Mouse (Mus musculus) heart, postnatal 0 days (tissue): ENCODE data around the gene Lage3. TPM values are rescaled to one million over a fixed set of nuclear protein-coding genes. Genes with fewer than 3 reads are reported as not detected.

Source experiments
- ATAC-seq: fragments of 200-750 bp; cut with Nextera tagmentation; 2 replicates; pipeline ENCODE4 v1.8.0; 2017; ENCODE audit warnings: low read depth, moderate number of reproducible peaks, moderate library complexity; ENCODE audit not compliant: insufficient read depth
- DNase-seq: peaks from one replicate; pipeline ENCODE4 v3.0.0-alpha.2; 2016; ENCODE audit warnings: low spot score
- H3K27ac ChIP-seq: fragments of 300-500 bp; sonication (generic); 2 replicates; pipeline ENCODE4 v1.5.1; 2014; ENCODE audit warnings: low read depth, mild to moderate bottlenecking
- H3K27me3 ChIP-seq: fragments of 300-500 bp; sonication (generic); 2 replicates; pipeline ENCODE4 v1.6.1; 2014; ENCODE audit warnings: low read length, mixed read lengths; ENCODE audit not compliant: control insufficient read depth, insufficient read depth
- H3K36me3 ChIP-seq: fragments of 300-500 bp; sonication (generic); replicated peaks from 2 replicates; pipeline ENCODE4 v1.6.1; 2014; ENCODE audit warnings: low read length, mixed read lengths; ENCODE audit not compliant: control insufficient read depth, insufficient read depth
- H3K4me1 ChIP-seq: fragments of 300-500 bp; sonication (generic); 2 replicates; pipeline ENCODE4 v1.6.1; 2014; ENCODE audit warnings: antibody characterized with exemption; ENCODE audit not compliant: control insufficient read depth, insufficient read depth
- H3K4me2 ChIP-seq: fragments of 300-500 bp; sonication (generic); 2 replicates; pipeline ENCODE4 v1.6.1; 2014; ENCODE audit warnings: low read depth, mild to moderate bottlenecking, low read length, moderate library complexity
- H3K4me3 ChIP-seq: fragments of 300-500 bp; sonication (generic); 2 replicates; pipeline ENCODE4 v1.5.1; 2014; ENCODE audit warnings: low read depth, low read length
- H3K9ac ChIP-seq: fragments of 300-500 bp; sonication (generic); replicated peaks from 2 replicates; pipeline ENCODE4 v1.6.1; 2014; ENCODE audit warnings: low read depth, low read length, mixed read lengths
- H3K9me3 ChIP-seq: fragments of 300-500 bp; sonication (generic); replicated peaks from 2 replicates; pipeline ENCODE4 v1.6.1; 2016; ENCODE audit warnings: low read length; ENCODE audit not compliant: control insufficient read depth
- CTCF ChIP-seq: IDR thresholded peaks from 2 replicates; pipeline ENCODE4 v1.5.1; 2016; ENCODE audit warnings: antibody characterized with exemption, control low read depth, low read depth
- EP300 ChIP-seq: IDR thresholded peaks from 2 replicates; pipeline ENCODE4 v1.6.1; 2016; ENCODE audit warnings: antibody characterized with exemption, low read depth
- WGBS: fragments of 180-500 bp; shearing (Covaris S2); extraction: QIAGEN DNeasy Blood & Tissue Kit; methylation state at CpG from one replicate; pipeline ENCODE4 v1.1.7; 2014; 5-methylcytosine and 5-hydroxymethylcytosine counted together
- polyA plus RNA-seq: library from polyadenylated mRNA; unstranded; fragments of >200 nt; fragmentation: Nextera tagmentation; extraction: Ambion mirVana; gene quantifications from 2 replicates; pipeline ENCODE4 v1.2.1, GENCODE M21; 2015
- total RNA-seq: library from RNA; depleted of rRNA; stranded (reverse); fragments of >200 nt; gene quantifications from 2 replicates; pipeline ENCODE4 v1.2.3, GENCODE M21; 2014; ENCODE audit warnings: low replicate concordance

Gene Lage3
- total and polyA plus RNA-seq, 2 experiments from 2014 or later = 76.7 to 83.9 TPM

DNA sequence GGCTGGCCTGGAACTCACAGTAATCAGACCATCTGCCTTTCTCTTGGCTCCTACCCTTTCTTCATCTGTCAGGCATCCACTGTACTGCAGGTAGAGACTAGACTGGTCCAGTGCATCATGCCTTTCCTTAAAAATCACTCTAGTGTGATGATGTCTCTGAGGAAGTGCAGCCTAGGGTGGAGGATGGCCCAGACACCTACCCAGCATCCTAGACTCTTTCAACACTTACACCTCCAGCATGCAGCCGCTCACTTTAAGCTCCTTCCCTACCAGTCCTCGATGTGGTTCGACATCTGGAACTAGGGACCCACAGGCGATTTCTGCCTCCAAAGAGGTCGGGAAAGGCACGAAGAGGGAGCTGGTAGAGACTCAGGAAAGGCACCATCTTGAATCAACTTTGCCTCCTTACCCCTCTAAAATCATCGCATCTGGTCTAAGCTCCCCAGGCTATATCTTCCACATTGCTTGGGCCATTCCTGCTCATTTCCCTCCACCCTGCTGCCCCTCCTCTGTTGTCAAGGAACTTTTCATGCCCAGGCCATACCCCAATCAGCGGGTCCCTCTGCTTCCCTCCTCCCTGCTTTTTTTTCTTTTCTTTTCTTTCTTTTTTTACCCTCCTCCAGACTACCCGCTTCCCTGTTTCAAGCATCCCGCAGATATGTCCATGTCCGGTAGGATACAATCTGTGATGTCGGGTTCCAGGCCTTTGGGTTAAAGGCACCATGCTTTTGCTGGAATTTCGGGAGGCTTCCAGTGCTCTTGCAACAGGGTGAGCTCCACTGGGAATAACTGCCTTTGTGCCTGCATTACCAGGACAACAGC lies 562 bp downstream of the Lage3 start:
- Histone ChIP-seq H3K4me1 (no peaks in the 10 kb centered on the region), H3K36me3 (no peaks in the 10 kb centered on the region), H3K27me3 (no peaks in the 10 kb centered on the region), H3K9me3 (no peaks in the 10 kb centered on the region), H3K4me2 (peak overlapping the region; percentile 67), H3K4me3 (peak overlapping the region; percentile 54), H3K9ac (peak overlapping the region; percentile 60), H3K27ac (peak overlapping the region; percentile 30)
- ATAC-seq (peak; percentile 39), DNase-seq (no peak)
- 19% methylated on average over 13 of the region's 13 CpGs for WGBS
- TF ChIP-seq CTCF = no peak
- TF ChIP-seq EP300 = no peak

DNA sequence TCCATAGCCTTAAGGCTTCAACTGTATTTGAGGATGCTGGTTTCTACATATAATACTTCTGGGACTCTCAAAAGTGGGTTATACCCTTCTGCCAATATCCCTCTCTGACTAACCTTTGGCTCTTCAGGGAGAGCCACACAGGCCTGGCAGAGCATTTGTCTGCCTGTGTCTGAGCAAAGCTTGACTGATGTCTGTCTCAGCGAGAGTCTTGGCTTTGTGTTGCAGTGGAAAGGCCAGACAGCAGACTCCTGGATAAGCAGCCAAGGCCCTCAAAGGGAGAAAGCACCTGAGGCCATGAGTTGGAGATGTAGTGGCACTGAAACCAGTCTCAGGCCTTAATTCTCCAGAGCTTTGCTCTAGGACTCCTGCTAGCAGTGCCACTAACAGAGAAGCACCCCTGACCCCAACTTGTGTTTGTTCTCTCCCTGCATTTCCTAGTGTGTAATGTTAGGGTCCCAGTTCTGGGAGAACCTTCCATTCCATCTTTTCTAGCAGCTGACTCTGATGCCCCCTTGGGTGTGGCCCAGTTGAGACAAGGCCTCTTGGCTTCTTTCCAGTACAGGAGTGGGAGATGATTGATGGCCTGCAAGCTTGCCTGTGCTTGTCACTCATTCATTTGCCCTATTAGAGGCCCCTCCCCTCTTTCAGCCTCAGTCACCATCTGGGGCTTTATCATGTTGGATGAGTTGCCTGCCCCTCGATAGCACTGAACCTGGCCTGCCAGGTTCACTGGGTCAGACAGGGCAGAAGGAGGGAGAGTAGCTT lies 23.1 kb downstream of the Lage3 start:
- DNase-seq (no peak), ATAC-seq (no peak)
- Histone ChIP-seq H3K9ac (no peak overlapping the region), H3K4me1 (no peaks in the 10 kb centered on the region; the same call in 1 of the 2 replicates), H3K4me2 (peak overlapping the region; percentile 75; the same call in 1 of the 2 replicates), H3K27me3 (no peaks in the 10 kb centered on the region), H3K4me3 (no peak overlapping the region), H3K9me3 (no peaks in the 10 kb centered on the region), H3K27ac (no peak overlapping the region), H3K36me3 (no peaks in the 10 kb centered on the region)
- TF ChIP-seq EP300 = no peak
- TF ChIP-seq CTCF = no peak
- 22% methylated on average over 2 of the region's 2 CpGs for WGBS

DNA sequence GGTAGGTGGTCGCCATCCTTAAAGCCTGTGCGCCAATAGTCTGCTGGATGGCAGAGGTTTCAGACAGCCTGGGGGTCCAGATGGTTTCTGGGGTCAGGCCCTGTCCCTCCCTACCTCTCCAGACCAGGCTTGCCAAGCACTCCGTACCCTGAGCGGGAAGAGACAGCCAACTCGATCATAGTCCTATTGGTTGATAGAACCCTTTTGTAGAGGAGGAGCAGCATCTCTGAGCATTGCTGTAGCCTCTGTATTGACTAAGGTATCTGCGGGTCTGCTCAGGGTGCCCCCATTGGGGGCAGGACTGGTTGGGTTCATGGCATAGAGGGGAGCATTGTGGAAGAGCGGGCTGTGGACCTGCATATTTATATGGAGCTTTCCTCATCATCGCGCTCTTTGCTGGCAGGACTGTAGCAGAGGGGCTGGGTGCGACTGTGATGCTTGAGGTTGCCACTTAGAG lies 24.2 kb downstream of the Lage3 start:
- peak overlapping the region; percentile 61; the same call in 1 of the 2 replicates for H3K9ac ChIP-seq
- no peak for DNase-seq
- ATAC-seq = no peak
- H3K4me3 ChIP-seq = peak overlapping the region; percentile 50
- TF ChIP-seq EP300 (no peak), CTCF (no peak)
- H3K36me3 ChIP-seq = no peaks in the 10 kb centered on the region
- peak overlapping the region; percentile 75 for H3K4me2 ChIP-seq
- 27% methylated on average over 10 of the region's 10 CpGs for WGBS
- H3K27ac ChIP-seq = no peak overlapping the region
- H3K27me3 ChIP-seq = no peaks in the 10 kb centered on the region
- H3K9me3 ChIP-seq = no peaks in the 10 kb centered on the region
- H3K4me1 ChIP-seq = no peaks in the 10 kb centered on the region; the same call in 1 of the 2 replicates

DNA sequence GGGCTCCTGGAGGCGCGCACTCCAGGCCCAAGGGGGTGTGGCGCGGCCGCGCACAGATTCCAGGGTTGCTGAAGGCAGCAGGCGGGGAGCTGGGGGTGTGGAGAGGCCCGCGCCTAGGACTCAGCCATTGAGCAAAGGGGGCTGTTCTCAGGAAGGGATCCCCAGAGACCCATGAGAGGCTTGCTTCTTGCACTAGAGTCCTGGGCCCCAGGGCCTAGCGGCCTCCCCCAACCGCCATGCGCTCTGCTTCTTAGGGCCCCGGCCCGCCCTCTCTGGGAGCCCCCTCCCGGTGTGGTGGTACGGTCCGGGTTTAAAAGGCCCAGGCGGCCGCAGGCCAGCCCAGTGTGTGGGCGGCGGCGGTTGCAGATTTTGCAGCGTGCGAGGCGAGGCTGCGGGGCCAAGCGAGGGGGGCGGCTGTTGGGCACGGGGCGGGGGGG lies 24.7 kb downstream of the Lage3 start, which contains the start of gene Plxna3:
TSS of gene Plxna3 (plus strand) at position 342 of the 437 bp plus-strand sequence.
- H3K27ac ChIP-seq = peak within 1 kb of the TSS; percentile 34; the same call in 1 of the 2 replicates
- peak within 1 kb of the TSS; percentile 61 for H3K9ac ChIP-seq
- peak within 1 kb of the TSS; percentile 50 for H3K4me3 ChIP-seq
- WGBS = 16% methylated on average over 15 of the region's 30 CpGs
- H3K9me3 ChIP-seq = no peaks in the 10 kb centered on the region
- no peak for TF ChIP-seq EP300
- TF ChIP-seq CTCF = no peak
- DNase-seq = peak; percentile 24
- peak; percentile 93 for ATAC-seq
- no peaks in the 10 kb centered on the region for H3K27me3 ChIP-seq
- no peaks in the 10 kb centered on the region for H3K36me3 ChIP-seq
- H3K4me2 ChIP-seq = peak within 1 kb of the TSS; percentile 75
- no peaks in the 10 kb centered on the region; the same call in 1 of the 2 replicates for H3K4me1 ChIP-seq

DNA sequence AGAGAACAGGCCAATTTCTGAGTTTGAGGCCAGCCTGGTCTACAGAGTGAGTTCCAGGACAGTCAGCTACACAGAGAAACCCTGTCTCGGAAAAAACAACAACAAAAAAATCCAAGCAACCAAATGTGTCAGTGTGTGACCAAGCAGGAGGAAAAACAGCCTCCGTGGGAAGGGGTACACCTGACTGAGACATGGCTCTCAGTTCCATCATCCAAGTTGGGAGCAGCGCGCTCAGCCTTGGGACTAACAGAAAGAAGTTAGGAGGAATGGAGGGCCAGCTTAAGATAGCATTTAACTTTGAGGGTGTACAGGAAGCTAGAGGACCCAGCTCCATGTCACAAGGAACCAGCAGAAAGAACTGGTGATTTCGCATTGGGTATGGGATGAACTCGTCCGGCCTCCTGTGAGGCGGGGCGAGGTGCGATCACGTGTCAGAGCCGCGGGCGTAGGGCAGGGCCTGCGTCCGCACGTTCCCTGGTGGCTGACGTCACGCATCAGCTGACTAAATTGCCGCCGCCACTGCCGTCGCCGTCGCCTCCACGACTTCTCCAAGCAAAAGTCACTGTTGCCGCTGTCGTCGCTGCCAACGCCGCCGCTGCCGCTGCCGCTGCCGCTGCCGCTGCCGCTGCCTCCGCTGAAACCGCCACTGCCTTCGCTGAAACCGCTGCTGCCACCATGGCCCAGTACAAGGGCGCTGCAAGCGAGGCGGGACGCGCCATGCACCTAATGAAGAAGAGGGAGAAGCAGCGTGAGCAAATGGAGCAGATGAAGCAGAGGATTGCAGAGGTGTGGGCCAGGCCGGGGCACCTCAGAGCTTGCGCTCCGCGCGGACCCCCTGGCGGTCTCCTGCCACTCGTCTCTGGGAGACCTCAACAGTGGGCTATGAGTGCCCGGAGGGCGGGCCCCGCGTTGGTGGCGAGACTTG lies 40.6 kb downstream of the Lage3 start, which contains the start of gene Fam50a:
TSS of gene Fam50a (plus strand) at position 494 of the 925 bp plus-strand sequence.
- Histone ChIP-seq H3K4me1 (no peaks in the 10 kb centered on the region), H3K4me2 (peak within 1 kb of the TSS; percentile 84), H3K4me3 (peak within 1 kb of the TSS; percentile 62), H3K9me3 (no peaks in the 10 kb centered on the region), H3K36me3 (peaks cover 30% of the 10 kb centered on the region), H3K27ac (peak within 1 kb of the TSS; percentile 87), H3K27me3 (no peaks in the 10 kb centered on the region), H3K9ac (peak within 1 kb of the TSS; percentile 77)
- no peak for TF ChIP-seq CTCF
- TF ChIP-seq EP300 = no peak
- WGBS = 21% methylated on average over 48 of the region's 59 CpGs
- peak; percentile 90 for DNase-seq
- ATAC-seq = peak; percentile 99
